Mouse (Mus musculus) embryonic facial prominence, embryonic 13.5 days (tissue): ENCODE measurements at regions not wholly inside any gene's neighbourhood (a gene's known extent, or its start where the extent isn't known, plus 50 kb on each side); places are given as distances from the start of the nearest gene placed in this dataset.

Source experiments
- ATAC-seq: fragments of 200-750 bp; cut with Nextera tagmentation; 2 replicates; pipeline ENCODE4 v1.8.0; 2017; ENCODE audit warnings: low read depth; ENCODE audit not compliant: insufficient number of reproducible peaks, insufficient read depth, low FRiP score, low TSS enrichment
- H3K27ac ChIP-seq: fragments of 300-500 bp; sonication (generic); 2 replicates; pipeline ENCODE4 v1.5.1; 2015; ENCODE audit warnings: moderate library complexity, mild to moderate bottlenecking, inconsistent platforms
- H3K27me3 ChIP-seq: fragments of 300-500 bp; sonication (generic); 2 replicates; pipeline ENCODE4 v1.6.1; 2015; ENCODE audit warnings: mild to moderate bottlenecking, inconsistent platforms
- H3K36me3 ChIP-seq: fragments of 300-500 bp; sonication (generic); 2 replicates; pipeline ENCODE4 v1.6.1; 2015; ENCODE audit warnings: mild to moderate bottlenecking, inconsistent platforms
- H3K4me1 ChIP-seq: fragments of 300-500 bp; sonication (generic); 2 replicates; pipeline ENCODE4 v1.6.1; 2015; ENCODE audit warnings: inconsistent platforms
- H3K4me2 ChIP-seq: fragments of 300-500 bp; sonication (generic); 2 replicates; pipeline ENCODE4 v1.6.1; 2015; ENCODE audit warnings: moderate library complexity, mild to moderate bottlenecking, inconsistent platforms
- H3K4me3 ChIP-seq: fragments of 300-500 bp; sonication (generic); 2 replicates; pipeline ENCODE4 v1.5.1; 2015; ENCODE audit warnings: mild to moderate bottlenecking, inconsistent platforms
- H3K9ac ChIP-seq: fragments of 300-500 bp; sonication (generic); 2 replicates; pipeline ENCODE4 v1.6.1; 2015; ENCODE audit warnings: mild to moderate bottlenecking, inconsistent platforms
- H3K9me3 ChIP-seq: fragments of 300-500 bp; sonication (generic); 2 replicates; pipeline ENCODE4 v1.6.1; 2016; ENCODE audit warnings: inconsistent platforms
- whole genome bisulfite sequencing: fragments of 180-500 bp; shearing (Covaris S2); methylation state at CpG from one replicate; pipeline ENCODE4 v1.1.7; 2015; ENCODE audit warnings: mixed read lengths; 5-methylcytosine and 5-hydroxymethylcytosine counted together

GRCm38 (mm10) chr6:100493558-100493957 is 177.4 kb downstream of the Shq1 start:
- Histone ChIP-seq H3K4me3 (no peak overlapping the region), H3K9ac (no peak overlapping the region), H3K36me3 (no peaks in the 10 kb centered on the region), H3K27me3 (no peaks in the 10 kb centered on the region), H3K27ac (no peak overlapping the region), H3K4me2 (no peak overlapping the region), H3K4me1 (peaks cover 11% of the 10 kb centered on the region), H3K9me3 (no peaks in the 10 kb centered on the region)
- WGBS: 82% methylated on average over 1 of the region's 1 CpGs
- no peak for ATAC-seq

GRCm38 (mm10) chr6:100491811-100492210 is 179.1 kb downstream of the Shq1 start:
- Histone ChIP-seq H3K4me2 (no peak overlapping the region), H3K4me1 (peaks cover 11% of the 10 kb centered on the region), H3K27me3 (no peaks in the 10 kb centered on the region), H3K36me3 (no peaks in the 10 kb centered on the region), H3K9me3 (no peaks in the 10 kb centered on the region), H3K4me3 (no peak overlapping the region), H3K9ac (no peak overlapping the region), H3K27ac (no peak overlapping the region)
- 92% methylated on average over 6 of the region's 6 CpGs for WGBS
- no peak for ATAC-seq

- Histone ChIP-seq H3K27me3 (no peaks in the 10 kb centered on the region), H3K27ac (no peak overlapping the region), H3K4me2 (no peak overlapping the region), H3K4me1 (peaks cover 11% of the 10 kb centered on the region), H3K9me3 (0 out of 2 replicates have a peak, but pooled peaks cover 2% of the 10 kb centered on the region), H3K4me3 (no peak overlapping the region), H3K9ac (no peak overlapping the region), H3K36me3 (no peaks in the 10 kb centered on the region)
- ATAC-seq: no peak
- 89% methylated on average over 7 of the region's 7 CpGs for WGBS
These were observed 179.8 kb downstream of the Shq1 start for GRCm38 (mm10) chr6:100490920-100491712.

GRCm38 (mm10) chr6:100483836-100484235 is 187.1 kb downstream of the Shq1 start:
- Histone ChIP-seq H3K4me3 (no peak overlapping the region), H3K4me2 (peak overlapping the region; percentile 41), H3K4me1 (peaks cover 40% of the 10 kb centered on the region), H3K27ac (peak overlapping the region; percentile 84), H3K27me3 (no peaks in the 10 kb centered on the region), H3K36me3 (no peaks in the 10 kb centered on the region), H3K9me3 (peaks cover 15% of the 10 kb centered on the region), H3K9ac (no peak overlapping the region)
- no peak for ATAC-seq
- WGBS: 18% methylated on average over 3 of the region's 3 CpGs

GRCm38 (mm10) chr6:100483084-100483810 is 187.7 kb downstream of the Shq1 start:
- peak overlapping the region; percentile 84 for H3K27ac ChIP-seq

GRCm38 (mm10) chr6:100482572-100482971 is 188.4 kb downstream of the Shq1 start:
- H3K4me3 ChIP-seq: no peak overlapping the region
- ATAC-seq: no peak
- H3K4me2 ChIP-seq: peak overlapping the region; percentile 41; the same call in 1 of the 2 replicates
- no peak overlapping the region for H3K9ac ChIP-seq
- peak overlapping the region; percentile 84 for H3K27ac ChIP-seq
- H3K27me3 ChIP-seq: no peaks in the 10 kb centered on the region
- H3K4me1 ChIP-seq: peaks cover 40% of the 10 kb centered on the region
- peaks cover 15% of the 10 kb centered on the region for H3K9me3 ChIP-seq
- H3K36me3 ChIP-seq: no peaks in the 10 kb centered on the region
- 8% methylated on average over 7 of the region's 7 CpGs for WGBS

More at GRCm38 (mm10) chr6:100483084-100483810, 187.7 kb downstream of the Shq1 start:
- H3K4me3 ChIP-seq: no peak overlapping the region
- H3K9ac ChIP-seq: no peak overlapping the region
- no peaks in the 10 kb centered on the region for H3K27me3 ChIP-seq
- H3K4me1 ChIP-seq: peaks cover 40% of the 10 kb centered on the region
- peak overlapping the region; percentile 41 for H3K4me2 ChIP-seq
- ATAC-seq: peak; percentile 80
- 3% methylated on average over 14 of the region's 14 CpGs for WGBS
- H3K9me3 ChIP-seq: peaks cover 15% of the 10 kb centered on the region
- no peaks in the 10 kb centered on the region for H3K36me3 ChIP-seq

GRCm38 (mm10) chr6:100480525-100480924 is 190.4 kb downstream of the Shq1 start:
- H3K9me3 ChIP-seq: peaks cover 8% of the 10 kb centered on the region
- H3K4me3 ChIP-seq: no peak overlapping the region
- ATAC-seq: no peak
- peaks cover 40% of the 10 kb centered on the region for H3K4me1 ChIP-seq
- no peaks in the 10 kb centered on the region for H3K27me3 ChIP-seq
- no peak overlapping the region for H3K4me2 ChIP-seq
- no peak overlapping the region for H3K27ac ChIP-seq
- no peak overlapping the region for H3K9ac ChIP-seq
- no peaks in the 10 kb centered on the region for H3K36me3 ChIP-seq
- WGBS: 89% methylated on average over 3 of the region's 3 CpGs

- 59% methylated on average over 6 of the region's 6 CpGs for WGBS
- Histone ChIP-seq H3K4me3 (no peak overlapping the region), H3K4me2 (no peak overlapping the region), H3K9me3 (peaks cover 1% of the 10 kb centered on the region; the same call in 1 of the 2 replicates), H3K27ac (no peak overlapping the region), H3K27me3 (no peaks in the 10 kb centered on the region), H3K4me1 (peaks cover 40% of the 10 kb centered on the region), H3K36me3 (no peaks in the 10 kb centered on the region), H3K9ac (no peak overlapping the region)
- ATAC-seq: no peak
These were observed 191.1 kb downstream of the Shq1 start for GRCm38 (mm10) chr6:100479881-100480280.

GRCm38 (mm10) chr6:100479455-100479854 is 191.5 kb downstream of the Shq1 start:
- WGBS: 80% methylated on average over 4 of the region's 4 CpGs
- peaks cover 40% of the 10 kb centered on the region for H3K4me1 ChIP-seq
- H3K9me3 ChIP-seq: no peaks in the 10 kb centered on the region
- no peak overlapping the region for H3K4me2 ChIP-seq
- H3K27ac ChIP-seq: no peak overlapping the region
- no peak overlapping the region for H3K4me3 ChIP-seq
- no peaks in the 10 kb centered on the region for H3K36me3 ChIP-seq
- H3K27me3 ChIP-seq: no peaks in the 10 kb centered on the region
- no peak for ATAC-seq
- H3K9ac ChIP-seq: no peak overlapping the region

GRCm38 (mm10) chr6:100476550-100477366 is 189.5 kb upstream of the Rybp start:
- Histone ChIP-seq H3K4me1 (peaks cover 13% of the 10 kb centered on the region), H3K4me3 (no peak overlapping the region), H3K36me3 (no peaks in the 10 kb centered on the region), H3K9ac (no peak overlapping the region), H3K9me3 (peaks cover 3% of the 10 kb centered on the region; the same call in 1 of the 2 replicates), H3K4me2 (no peak overlapping the region), H3K27ac (no peak overlapping the region), H3K27me3 (no peaks in the 10 kb centered on the region)
- 83% methylated on average over 6 of the region's 6 CpGs for WGBS
- no peak for ATAC-seq

- H3K4me1 ChIP-seq: peaks cover 10% of the 10 kb centered on the region
- no peak for ATAC-seq
- H3K27me3 ChIP-seq: no peaks in the 10 kb centered on the region
- H3K27ac ChIP-seq: no peak overlapping the region
- no peak overlapping the region for H3K4me3 ChIP-seq
- no peak overlapping the region for H3K4me2 ChIP-seq
- H3K9me3 ChIP-seq: peaks cover 5% of the 10 kb centered on the region; the same call in 1 of the 2 replicates
- H3K9ac ChIP-seq: no peak overlapping the region
- 63% methylated on average over 4 of the region's 4 CpGs for WGBS
- no peaks in the 10 kb centered on the region for H3K36me3 ChIP-seq
These were observed 188.2 kb upstream of the Rybp start for GRCm38 (mm10) chr6:100475341-100475955.
